Mouse (Mus musculus) spleen, postnatal 10 days (tissue): ENCODE results near the gene Dnajb9.
"Not testable (repeated sequence)": the region's sequence is repeated elsewhere in the genome, so short reads cannot be mapped to it uniquely, and the experiment has no call there.

ENCODE experiments used
- DNase-seq, 2 experiments: peaks; one replicate each; pipeline ENCODE4 v3.0.0; 2021 to 2022; ENCODE audit warnings: low spot score in 2 of 2

The Dnajb9 gene

GRCm38 (mm10) chr12:44209824-44210752 is at the start of gene Dnajb9:
Dnajb9 (minus strand) TSS chr12:44210326.
- peak; percentile 98 to 99 for DNase-seq

DNA sequence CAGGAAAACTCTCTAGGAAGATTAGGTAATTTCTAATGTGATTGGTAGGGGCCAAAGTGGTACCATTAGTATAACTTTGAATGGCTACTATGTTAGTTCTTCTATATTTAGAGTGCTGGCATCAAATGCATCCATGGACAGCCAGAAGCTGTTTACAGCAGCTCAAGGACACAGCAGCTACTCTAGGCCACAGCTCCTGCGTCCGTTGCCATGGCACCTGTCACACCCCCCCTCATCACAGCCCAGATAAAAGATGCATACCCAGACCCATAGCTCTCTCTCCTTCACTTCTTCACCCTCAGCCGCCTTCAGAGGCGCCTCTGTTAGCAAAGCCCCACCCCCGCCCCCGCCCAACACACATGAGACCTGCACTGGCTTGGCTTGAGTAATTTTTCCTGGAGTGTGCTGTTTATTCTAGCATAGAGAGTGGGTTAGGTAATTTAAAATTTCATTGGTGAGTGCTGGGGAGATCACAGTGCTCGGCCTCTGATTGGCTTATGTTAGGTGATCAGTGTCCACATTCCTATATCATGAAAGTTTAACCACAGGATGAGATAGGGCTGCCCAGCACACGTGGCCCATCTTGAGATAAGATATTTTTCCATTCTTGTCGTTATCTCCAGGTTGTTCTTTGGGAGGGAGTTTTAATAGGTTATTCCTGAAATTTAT is 38.3 kb upstream of the Dnajb9 start:
- no peak for DNase-seq

GRCm38 (mm10) chr12:44245739-44246138 is 35.6 kb upstream of the Dnajb9 start:
- no peak for DNase-seq

DNA sequence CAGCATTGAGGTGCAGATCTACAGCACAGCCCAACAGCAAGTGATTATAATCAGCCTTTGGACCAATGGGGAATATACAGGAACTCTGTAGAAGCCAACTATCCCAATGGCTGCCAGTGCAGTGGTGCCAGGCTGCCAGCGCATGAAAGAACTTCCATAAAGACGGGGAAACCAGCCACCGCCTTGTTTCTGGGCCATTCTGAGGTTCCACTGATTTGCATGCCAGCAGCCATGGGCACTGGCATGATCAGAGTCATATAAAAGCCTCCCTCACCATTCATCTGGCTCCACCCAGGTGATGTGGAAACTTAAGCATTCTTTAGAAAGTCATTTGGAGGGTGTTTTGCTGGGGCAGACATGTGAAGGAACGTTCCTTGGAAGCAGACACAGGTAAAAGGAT is 32.3 kb upstream of the Dnajb9 start:
- no peak for DNase-seq

DNA sequence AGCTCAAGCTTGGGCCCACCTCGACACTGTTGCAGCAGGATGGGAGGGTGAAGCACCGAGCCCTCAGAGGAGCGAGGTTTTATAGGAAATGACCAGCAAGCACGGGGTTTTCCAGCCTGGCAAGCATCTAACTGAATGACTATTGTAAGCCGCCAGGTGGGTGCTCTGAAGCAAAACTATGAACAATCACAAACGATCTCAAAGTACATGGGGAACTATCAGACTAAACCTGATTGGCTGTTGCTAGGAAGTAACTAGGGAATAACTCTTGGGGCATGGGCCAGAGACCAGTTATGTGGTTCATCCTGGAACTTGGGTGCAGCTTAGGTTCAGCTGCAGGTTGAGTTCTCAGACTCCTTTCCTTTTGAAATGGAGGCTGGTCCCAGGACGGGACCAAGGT is 31.0 kb upstream of the Dnajb9 start:
- peak in 1 of 2 experiments; percentile 38 for DNase-seq

DNA sequence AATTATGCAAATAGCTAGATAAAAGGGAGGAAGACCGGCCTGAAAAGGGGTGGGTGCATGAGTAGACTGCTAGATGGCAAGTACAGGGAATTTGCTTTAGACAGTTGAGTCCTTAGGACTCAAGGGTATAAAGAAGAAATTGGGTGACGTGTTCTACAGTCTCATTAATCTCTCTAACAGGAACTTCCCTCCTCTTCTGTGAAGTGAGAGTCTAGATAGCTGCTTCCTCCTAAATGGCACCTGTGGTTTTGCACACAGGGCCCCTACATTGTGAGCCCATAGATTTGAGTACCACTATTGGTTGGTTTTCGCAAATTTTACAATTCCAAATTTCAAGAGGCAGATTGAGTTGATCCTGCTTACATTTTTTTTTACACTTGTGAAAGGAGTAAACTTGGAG is 14.5 kb upstream of the Dnajb9 start:
- DNase-seq, result no peak

- DNase-seq, result no peak
Measured at GRCm38 (mm10) chr12:44223044-44223443, 12.9 kb upstream of the Dnajb9 start.

DNA sequence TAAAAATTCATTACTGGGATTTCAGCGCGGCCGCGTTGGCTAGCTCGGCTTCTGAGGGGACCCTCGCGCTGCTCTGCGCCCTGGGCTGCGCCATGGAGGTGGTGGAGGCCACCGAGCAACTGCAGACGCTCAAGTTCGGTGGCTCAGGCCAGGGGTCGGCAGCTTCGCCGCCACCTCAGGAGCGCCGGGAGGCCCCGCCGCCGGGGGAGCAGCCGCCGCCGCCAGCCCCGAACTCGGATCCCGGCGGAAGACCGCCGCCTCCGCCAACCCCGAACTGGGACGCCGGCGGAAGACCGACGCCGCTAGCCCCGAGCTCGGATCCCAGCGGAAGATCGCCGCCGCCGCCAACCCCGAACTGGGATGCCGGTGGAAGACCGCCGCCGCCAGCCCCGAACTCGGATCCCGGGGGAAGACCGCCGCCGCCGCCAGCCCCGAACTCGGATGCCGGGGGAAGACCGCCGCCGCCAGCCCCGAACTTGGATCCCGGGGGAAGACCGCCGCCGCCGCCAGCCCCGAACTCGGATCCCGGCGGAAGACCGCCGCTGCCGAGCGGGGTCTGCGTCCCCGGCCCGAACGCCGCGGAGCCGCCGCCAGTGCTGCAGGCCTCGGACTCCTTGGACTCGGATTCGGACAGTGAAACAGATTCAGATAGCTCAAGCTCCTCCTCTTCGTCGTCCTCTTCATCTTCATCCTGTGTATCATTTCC is 11.7 kb upstream of the Dnajb9 start:
- peak in 1 of 2 experiments; percentile 23 for DNase-seq

GRCm38 (mm10) chr12:44221070-44221469 is 10.9 kb upstream of the Dnajb9 start, which contains the start of gene Pnpla8:
Pnpla8 (plus strand) TSS chr12:44221370.
- DNase-seq, result not testable (repeated sequence)

- DNase-seq, result no peak
Measured at GRCm38 (mm10) chr12:44211555-44211954, 1.4 kb upstream of the Dnajb9 start.

DNA sequence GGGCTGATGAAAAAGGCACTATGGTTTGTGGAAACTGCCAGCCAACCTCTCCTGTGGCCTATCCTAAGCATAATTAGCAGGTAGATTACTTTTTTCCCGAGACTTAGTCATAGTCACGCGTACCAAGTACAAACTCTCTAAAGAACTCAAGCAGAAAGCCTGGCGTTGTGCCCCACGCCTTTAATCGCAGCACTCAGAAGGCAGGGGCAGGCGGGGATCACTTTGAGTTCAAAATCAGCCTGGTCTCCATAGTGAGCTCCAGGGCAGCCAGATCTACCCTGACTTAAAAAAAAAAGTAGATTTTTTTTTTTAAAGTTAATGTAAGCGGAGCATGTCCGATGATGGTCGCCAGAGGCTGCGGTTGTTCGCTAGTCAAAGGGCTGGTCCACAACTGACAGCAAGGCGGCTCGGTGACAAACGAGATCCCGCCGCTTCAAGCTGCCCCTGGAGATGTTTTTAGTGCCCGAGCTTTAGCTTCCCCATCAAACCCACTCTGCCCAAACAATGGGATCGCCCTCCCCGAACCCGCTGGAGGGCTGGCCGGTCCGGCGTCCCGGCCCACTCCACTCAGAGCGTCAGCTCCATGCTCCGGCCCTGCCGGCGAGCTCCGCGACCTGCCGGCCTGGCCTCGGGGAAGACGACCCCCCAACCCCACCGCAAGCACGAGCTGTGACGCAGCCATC is 844 bp downstream of the Dnajb9 start:
- peak; percentile 7 to 57 for DNase-seq

GRCm38 (mm10) chr12:44197873-44198525 is 12.1 kb downstream of the Dnajb9 start:
- DNase-seq, result no peak

DNA sequence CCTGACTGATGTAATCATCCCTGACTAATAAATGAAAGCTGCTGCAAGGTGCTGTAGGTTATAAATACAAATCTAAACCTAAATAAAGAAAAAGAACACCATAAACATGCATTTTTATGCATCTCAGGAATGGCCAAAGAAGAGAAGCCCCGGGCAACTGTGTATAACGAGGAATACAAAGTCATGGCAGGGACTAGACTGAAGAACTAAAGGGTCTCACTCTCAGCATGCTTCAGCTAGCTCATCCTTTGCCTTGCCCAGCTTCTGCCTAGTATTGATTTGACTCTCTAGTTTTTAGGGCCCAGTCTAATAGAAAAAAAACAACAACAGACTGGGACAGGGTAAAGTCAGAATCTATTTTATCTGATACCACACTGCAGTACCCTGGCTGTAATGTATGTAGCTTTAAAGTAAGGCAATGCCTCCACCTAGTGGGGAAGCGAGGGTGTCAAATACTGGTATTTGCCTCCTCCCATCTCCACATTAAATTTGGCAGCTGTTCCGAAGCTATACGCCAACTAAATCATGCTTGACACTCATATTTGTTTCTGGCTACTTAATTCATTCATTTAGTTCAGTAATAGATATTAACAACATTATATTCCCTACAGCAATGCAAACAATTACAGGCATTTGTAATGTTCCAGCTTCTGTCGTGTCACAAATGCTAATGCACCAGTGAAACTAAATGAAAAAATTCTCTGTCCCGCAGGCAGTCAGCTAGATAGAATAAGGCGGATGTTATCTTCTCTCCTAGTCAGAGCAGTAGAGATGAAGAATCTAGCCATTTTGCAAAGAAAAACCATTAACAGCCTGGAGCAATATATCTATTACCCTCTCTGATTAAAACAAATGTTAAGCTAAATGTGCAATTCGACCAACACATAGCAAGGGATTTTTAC is 28.8 kb downstream of the Dnajb9 start:
- DNase-seq, result peak in 1 of 2 experiments; percentile 39

DNA sequence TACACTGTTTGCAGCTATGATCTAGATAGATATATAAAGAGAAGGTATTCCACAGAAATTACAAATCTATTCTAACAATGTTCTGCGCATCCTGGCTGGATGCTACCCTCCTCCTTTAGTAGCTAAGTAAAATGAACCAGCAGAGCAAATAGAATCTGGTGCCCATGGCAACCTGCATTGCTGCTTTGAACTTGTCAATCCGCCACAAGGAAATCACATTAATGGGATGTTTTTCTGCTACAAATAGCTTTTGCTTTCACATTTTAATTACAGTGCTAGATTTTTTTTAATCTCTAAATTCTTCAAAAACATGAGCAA is 33.1 kb downstream of the Dnajb9 start:
- no peak for DNase-seq

DNA sequence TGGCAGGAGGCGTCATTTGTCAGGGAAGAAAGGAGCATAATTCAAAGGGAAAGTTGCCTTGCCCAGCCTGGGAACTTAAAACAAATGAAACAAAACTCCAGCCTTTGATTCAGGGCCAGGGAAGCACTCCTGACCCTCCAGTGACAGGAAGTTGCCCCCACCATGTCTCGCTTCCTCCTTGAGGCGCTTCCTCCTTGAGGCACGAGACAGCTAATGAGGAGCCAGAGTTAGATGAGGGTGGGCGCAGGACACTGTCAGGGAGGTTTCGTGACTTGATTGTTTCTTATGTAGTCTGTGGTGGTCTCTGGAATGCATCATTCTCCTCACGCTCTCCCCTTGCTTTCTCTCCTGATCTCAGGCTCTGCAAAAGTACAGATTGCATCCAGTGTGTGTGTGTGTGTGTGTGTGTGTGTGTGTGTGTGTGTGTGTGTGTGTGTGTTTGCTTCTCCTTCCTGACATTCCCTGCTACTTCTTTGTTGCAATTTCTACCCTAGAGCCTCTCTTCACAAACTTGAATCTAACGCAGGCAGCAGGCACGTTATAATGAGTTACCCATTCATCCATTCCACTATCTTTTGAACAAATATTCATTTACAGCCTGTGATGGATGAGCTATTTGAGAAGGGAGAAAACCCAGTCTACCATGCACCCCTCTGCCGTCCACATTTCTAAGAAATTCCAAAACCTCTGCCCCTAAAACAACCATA is 33.6 kb downstream of the Dnajb9 start:
- DNase-seq, result no peak

- peak in 1 of 2 experiments; percentile 21 for DNase-seq
Measured at GRCm38 (mm10) chr12:44166949-44167348, 43.2 kb downstream of the Dnajb9 start.

- DNase-seq, result no peak
Measured at GRCm38 (mm10) chr12:44159349-44159748, 50.8 kb downstream of the Dnajb9 start.
